23 mouse cellular contexts compared by ENCODE assay signal in genomic region chr19:30043691-30044090, GRCm38 (mm10). TPM values are rescaled to one million over a fixed set of nuclear protein-coding genes. Genes with fewer than 3 reads are reported as not detected.
"Had no signal": no experiment of that assay in that cellular context is flagged by ENCODE, and none has a peak within 500 bp of the region (broad histone marks: within the 10 kb centered on the region; RNA-seq: fewer than 3 reads in every experiment).

No protein-coding gene starts in this region.

- H3K9me3 ChIP-seq: liver, embryonic 15.5 days had no signal

- ATAC-seq: lung, postnatal 0 days; midbrain, embryonic 16.5 days had no signal

- H3K27ac ChIP-seq: liver, embryonic 15.5 days had no signal

- H3K9ac ChIP-seq: liver, embryonic 15.5 days had no signal

- H3K4me3 ChIP-seq: liver, embryonic 15.5 days; megakaryocyte, embryonic 14.5 days had no signal

- H3K27me3 ChIP-seq: liver, embryonic 15.5 days; megakaryocyte, embryonic 14.5 days had no signal

- DNase-seq: kidney, adult 18-20 months; kidney, postnatal 10 days; left cerebral cortex, postnatal 4 days; lung, adult 2 months; lung, postnatal 36 days; right cerebral cortex, adult 18-20 months; thymus, postnatal 36 days had no signal

- H3K4me2 ChIP-seq: liver, embryonic 11.5 days; liver, embryonic 15.5 days; midbrain, embryonic 11.5 days had no signal

RNA-seq across cellular contexts. Expression of gene Trpd52l3, which starts 40.1 kb away (rescaled TPM):
- total RNA-seq: layer of hippocampus, adult 8-10 months; layer of hippocampus, postnatal 14 days; left cerebral cortex, adult 18-20 months; left cerebral cortex, postnatal 10 days; left cerebral cortex, postnatal 4 days had no signal
- polyA plus RNA-seq: kidney, embryonic 14.5 days; large intestine, adult 2 months; limb, embryonic 14.5 days; liver, embryonic 11.5 days; liver, embryonic 15.5 days; lung, adult 2 months; lung, postnatal 0 days; midbrain, embryonic 11.5 days; midbrain, embryonic 16.5 days; neural tube, embryonic 14.5 days; stomach, embryonic 16.5 days; thymus, postnatal 0 days had no signal
